Mouse (Mus musculus) embryonic fibroblast, embryonic 13.5 days (primary cell): Measurements from ENCODE around the gene Shtn1. TPM values are rescaled to one million over a fixed set of nuclear protein-coding genes. Genes with fewer than 3 reads are reported as not detected.

Experiments
- H3K27ac ChIP-seq: 2 replicates; pipeline ENCODE4 v1.5.1; 2012; ENCODE audit warnings: low read length, control low read depth, inconsistent platforms; ENCODE audit not compliant: insufficient read depth
- H3K4me1 ChIP-seq: 2 replicates; pipeline ENCODE4 v1.6.1; 2011; ENCODE audit warnings: low read length; ENCODE audit not compliant: control insufficient read depth, insufficient read depth
- H3K4me3 ChIP-seq: 2 replicates; pipeline ENCODE4 v1.5.1; 2011; ENCODE audit warnings: mild to moderate bottlenecking, control low read depth, low read length; ENCODE audit not compliant: insufficient read depth
- CTCF ChIP-seq: IDR thresholded peaks from 2 replicates; pipeline ENCODE4 v1.5.1; 2011; ENCODE audit warnings: mild to moderate bottlenecking, control low read depth, low read length, moderate library complexity, borderline replicate concordance; ENCODE audit not compliant: insufficient read depth
- POLR2A ChIP-seq: IDR thresholded peaks from 2 replicates; pipeline ENCODE4 v1.6.1; 2011; ENCODE audit warnings: low read depth, mild to moderate bottlenecking, control low read depth, low read length, moderate library complexity
- polyA plus RNA-seq: library from polyadenylated mRNA; stranded (reverse); fragments of >200 nt; gene quantifications from 2 replicates; pipeline ENCODE4 v1.2.4, GENCODE M21; 2011; ENCODE audit warnings: low read depth; ENCODE audit not compliant: missing spikeins, insufficient read length

Shtn1 gene
- polyA plus RNA-seq, 1 experiment: 0.56 TPM

DNA sequence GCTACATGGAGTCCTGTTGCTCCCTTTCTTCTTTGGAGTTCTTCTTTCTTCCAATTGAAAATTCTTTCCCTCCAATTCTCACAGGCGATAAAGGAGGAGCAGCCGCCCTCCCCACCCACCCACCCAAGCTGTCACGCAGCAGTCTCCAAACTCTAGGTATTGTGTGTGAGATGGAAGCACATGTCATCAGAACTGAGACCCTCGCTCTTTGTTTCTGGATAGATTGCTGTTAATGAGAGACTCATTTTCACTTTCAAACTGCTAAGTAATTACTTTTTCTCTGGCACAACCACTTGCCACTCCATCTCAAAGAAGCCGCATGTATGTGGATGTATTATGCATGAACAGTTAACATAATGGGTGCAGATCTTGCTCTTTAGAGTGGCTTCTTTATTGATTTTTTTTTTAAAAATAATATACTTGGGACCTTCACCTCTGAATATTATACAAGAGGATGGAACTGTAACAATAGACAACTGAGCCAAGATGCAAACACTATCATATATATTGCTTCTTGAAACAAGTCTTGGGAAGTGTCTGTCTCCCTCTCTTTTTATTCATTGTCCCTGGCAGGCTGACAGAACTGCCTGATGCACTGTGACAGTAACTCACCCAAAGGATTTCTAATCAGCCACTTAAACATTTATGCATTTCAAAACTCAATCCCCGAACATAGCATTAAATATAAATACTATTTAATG, 21.8 kb downstream of the Shtn1 start:
- Histone ChIP-seq H3K27ac (no peak overlapping the region), H3K4me1 (no peaks in the 10 kb centered on the region), H3K4me3 (no peak overlapping the region)
- TF ChIP-seq CTCF: no peak
- TF ChIP-seq POLR2A: no peak

DNA sequence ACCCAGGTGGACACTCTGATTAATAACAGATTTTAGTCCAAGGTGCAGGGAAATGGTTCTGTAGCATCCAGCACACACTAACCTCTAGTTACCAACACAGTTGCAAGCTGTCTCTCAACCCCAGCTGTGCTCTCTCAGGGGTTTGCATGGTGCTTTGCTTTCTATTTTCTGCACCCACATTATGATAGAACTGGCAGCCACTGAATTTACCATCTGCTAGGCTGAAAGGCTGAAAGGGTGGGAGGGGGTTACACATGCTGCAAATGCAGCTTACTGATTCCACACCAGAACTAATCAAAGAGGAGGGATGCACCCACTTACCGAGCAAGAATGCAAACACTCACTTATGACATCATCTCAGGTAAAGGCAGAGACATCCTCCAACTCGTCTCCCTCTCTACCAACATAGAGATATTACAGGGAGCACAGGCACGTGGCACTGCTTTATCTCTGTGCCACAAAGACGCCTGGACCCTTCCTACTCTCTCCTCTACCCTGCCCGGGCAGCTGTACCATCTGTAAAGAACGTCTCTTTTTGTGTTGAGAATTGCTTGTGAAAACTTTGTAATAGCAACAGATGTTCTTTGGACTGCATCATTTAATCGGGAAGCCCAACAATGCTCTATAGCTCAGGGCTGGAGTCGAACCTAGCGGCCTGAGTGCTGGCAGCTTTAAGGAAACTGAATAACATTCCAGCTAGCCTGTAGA, 23.0 kb downstream of the Shtn1 start:
- Histone ChIP-seq H3K4me3 (no peak overlapping the region), H3K27ac (no peak overlapping the region), H3K4me1 (no peaks in the 10 kb centered on the region)
- TF ChIP-seq CTCF (no peak), POLR2A (no peak)

DNA sequence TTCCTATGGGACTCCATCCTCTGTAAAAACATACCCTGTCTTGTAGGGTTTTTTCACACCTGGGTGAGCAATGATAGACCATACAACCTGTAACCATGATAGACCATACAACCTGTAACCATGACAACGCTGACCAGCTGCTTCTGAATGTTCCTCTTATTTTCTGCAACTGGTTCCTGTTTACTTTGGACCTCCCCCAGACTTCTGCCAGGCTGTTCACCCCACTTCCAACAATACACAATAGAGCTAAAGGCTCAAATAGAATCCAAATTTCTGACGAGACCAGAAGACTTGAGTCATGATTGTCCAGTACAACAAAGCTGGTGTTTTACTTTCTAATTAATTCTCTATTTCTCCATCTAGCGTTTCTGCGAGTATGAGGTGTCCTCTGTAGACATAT, 23.8 kb downstream of the Shtn1 start:
- no peak overlapping the region for H3K4me3 ChIP-seq
- no peak overlapping the region for H3K27ac ChIP-seq
- no peaks in the 10 kb centered on the region for H3K4me1 ChIP-seq
- TF ChIP-seq POLR2A: no peak
- no peak for TF ChIP-seq CTCF

DNA sequence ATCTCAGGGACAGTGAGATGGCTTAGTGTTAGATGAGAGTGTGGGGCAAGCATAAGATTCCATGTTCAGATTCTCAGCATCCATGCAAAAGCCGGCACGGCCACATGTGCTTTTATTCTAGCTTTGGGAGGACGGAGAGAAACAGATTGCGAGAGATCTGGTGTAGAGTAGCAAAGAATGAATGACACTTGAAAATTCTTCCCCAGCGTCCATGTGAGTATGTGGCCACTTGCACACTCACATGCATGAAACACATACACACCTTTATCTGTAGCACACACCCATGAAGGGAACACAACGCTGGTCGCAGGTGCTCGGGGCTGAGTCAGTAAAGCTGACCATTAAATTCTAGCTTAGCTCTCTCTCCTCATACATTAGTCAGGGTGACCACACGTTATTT, 24.3 kb downstream of the Shtn1 start:
- H3K4me1 ChIP-seq: no peaks in the 10 kb centered on the region
- no peak overlapping the region for H3K27ac ChIP-seq
- no peak overlapping the region for H3K4me3 ChIP-seq
- no peak for TF ChIP-seq POLR2A
- no peak for TF ChIP-seq CTCF

DNA sequence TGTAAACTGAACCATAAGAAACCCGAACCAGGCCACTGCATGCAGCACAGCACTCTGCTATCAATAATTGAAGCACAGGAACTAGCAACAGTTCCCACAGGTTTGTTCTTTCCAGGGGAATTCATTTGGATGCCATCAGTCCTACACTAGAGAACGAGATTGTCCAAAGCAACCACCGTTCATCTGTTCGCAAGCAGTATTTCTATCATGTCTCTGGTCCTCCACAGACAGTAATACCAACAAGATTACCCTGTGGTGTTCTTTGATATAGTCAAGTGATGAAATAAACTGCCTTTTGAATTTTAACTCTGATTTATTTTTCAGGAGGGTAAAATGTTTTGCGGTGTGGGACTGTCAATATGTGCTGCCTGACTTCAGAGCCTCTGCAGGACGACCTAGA, 27.0 kb downstream of the Shtn1 start:
- no peak for TF ChIP-seq POLR2A
- no peak for TF ChIP-seq CTCF
- H3K4me3 ChIP-seq: no peak overlapping the region
- no peaks in the 10 kb centered on the region for H3K4me1 ChIP-seq
- H3K27ac ChIP-seq: no peak overlapping the region

DNA sequence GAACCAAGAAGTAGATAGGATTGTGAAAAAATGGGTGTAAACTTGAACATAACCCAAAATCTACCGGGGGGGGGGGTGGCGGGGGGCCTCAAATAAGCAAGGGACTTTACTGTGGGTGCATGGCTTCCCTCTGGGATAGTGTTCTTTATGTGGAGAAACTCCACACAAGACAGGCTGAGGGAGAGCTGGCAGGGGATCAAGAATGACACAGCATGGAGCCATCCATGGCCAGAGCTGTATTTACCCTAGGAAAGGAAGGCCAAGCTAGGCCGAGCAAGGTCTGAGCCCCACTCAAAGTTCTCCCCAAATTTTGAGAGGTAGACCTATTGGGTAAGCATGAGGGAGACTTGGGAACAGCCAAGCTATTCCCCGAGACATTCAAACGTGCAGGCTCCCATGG, 28.4 kb downstream of the Shtn1 start:
- Histone ChIP-seq H3K27ac (no peak overlapping the region), H3K4me1 (no peaks in the 10 kb centered on the region)

DNA sequence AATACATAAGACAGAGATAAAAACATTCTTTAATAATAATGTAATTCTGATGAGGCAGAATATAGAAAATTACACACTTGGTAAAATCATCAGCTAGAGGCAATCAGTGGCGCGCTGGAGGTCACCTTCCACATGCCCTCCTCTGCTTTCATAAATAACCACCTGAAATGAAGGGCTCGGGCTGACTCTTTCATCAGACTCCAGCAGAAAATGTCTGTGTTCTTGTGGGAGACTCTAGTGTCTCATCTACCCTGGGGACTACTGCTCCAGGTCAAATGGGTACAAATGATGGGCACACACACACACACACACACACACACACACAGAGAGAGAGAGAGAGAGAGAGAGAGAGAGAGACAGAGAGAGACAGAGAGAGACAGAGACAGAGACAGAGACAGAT, 34.8 kb downstream of the Shtn1 start:
- no peak overlapping the region for H3K27ac ChIP-seq
- no peaks in the 10 kb centered on the region for H3K4me1 ChIP-seq
- no peak for TF ChIP-seq CTCF
- no peak for TF ChIP-seq POLR2A
- H3K4me3 ChIP-seq: no peak overlapping the region

More for the DNA sequence above, 28.4 kb downstream of the Shtn1 start:
- TF ChIP-seq POLR2A (no peak), CTCF (no peak)
- H3K4me3 ChIP-seq: no peak overlapping the region

DNA sequence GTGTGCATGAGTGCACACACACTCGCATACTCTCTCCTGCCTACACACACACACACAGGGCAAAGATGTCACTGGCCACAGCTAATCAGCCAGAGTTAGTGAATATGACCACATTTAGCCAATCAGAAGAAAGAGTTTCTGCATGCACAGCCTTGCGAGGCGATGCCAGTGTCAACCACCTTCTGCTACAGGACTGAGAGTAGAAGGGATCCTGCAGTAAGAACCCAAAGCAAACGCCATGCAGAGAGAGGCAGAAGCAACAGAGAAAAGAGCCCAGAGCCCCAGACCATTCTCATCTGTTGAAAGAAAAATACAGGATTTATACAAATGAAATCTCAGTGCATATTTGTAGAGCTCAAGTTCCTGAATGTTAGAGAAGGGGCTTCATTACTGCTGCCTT, 37.1 kb downstream of the Shtn1 start:
- H3K4me3 ChIP-seq: no peak overlapping the region
- H3K27ac ChIP-seq: no peak overlapping the region
- no peak for TF ChIP-seq POLR2A
- no peaks in the 10 kb centered on the region for H3K4me1 ChIP-seq

DNA sequence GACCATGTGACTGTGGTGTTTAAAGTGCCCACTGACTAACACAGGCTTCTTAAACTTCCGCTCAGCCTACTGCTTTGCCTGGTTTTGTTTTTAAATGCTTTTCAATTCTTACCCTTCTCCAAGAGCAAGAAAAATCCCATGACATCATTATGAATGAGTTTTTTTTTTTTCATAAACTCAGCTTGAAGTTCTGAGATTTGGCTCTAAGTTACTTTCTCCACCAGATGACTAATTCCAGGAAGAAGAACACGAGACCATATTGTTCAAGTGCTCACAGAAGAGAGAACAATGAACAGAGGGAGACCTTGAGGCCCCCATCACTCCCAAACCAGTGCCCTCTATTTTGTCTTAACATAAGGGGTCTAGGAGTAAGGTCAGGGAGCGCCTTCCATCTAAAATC, 39.1 kb downstream of the Shtn1 start:
- Histone ChIP-seq H3K4me1 (no peaks in the 10 kb centered on the region), H3K27ac (no peak overlapping the region), H3K4me3 (no peak overlapping the region)
- TF ChIP-seq CTCF (no peak), POLR2A (no peak)

DNA sequence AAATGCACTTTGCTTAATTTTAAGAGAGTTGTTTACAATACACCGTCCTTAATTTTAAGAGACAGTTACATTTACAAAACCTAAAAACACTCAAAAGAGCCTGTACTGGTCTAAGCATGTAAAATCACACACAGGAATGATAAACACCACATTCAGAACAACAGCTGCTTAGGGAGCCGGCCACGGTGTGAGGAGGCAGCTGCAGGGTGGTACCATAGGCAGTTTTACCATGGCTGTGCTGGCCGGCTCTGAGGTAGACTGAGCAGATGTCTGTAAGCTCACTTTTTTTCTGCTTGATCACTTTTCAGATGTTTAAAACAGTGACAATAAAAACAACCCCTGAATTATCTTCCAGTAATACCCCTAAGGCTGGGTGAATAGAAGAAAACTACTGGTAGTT, 42.7 kb downstream of the Shtn1 start:
- Histone ChIP-seq H3K27ac (no peak overlapping the region), H3K4me1 (no peaks in the 10 kb centered on the region), H3K4me3 (no peak overlapping the region)
- TF ChIP-seq POLR2A (no peak), CTCF (no peak)
